Mouse (Mus musculus) erythroblast, embryonic 14.5 days (primary cell): Measurements from ENCODE around the gene Farp1.

ENCODE experiments used
- GATA1 ChIP-seq: IDR thresholded peaks from 2 replicates; pipeline ENCODE4 v1.6.1; 2012; ENCODE audit warnings: low read length, inconsistent platforms, mixed read lengths
- TAL1 ChIP-seq: IDR thresholded peaks from 3 replicates; pipeline ENCODE4 v1.6.1; 2012; ENCODE audit warnings: low read length, inconsistent platforms, mixed read lengths

GRCm38 (mm10) chr14:121182967-121183366 lies 148.0 kb downstream of the Farp1 start:
- TF ChIP-seq GATA1 (no peak), TAL1 (no peak)
